Mouse (Mus musculus) right cerebral cortex, adult 18-20 months (tissue): ENCODE results near the gene Degs2.
"Not testable (repeated sequence)": the region's sequence is repeated elsewhere in the genome, so short reads cannot be mapped to it uniquely, and the experiment has no call there.

ENCODE experiments used
- DNase-seq: peaks from one replicate; pipeline ENCODE4 v3.0.0; 2022; ENCODE audit warnings: mixed read lengths

Degs2 gene

GRCm38 (mm10) chr12:108702185-108702584, at the start of gene Degs2:
Gene Degs2 (minus strand): TSS chr12:108702315.
- DNase-seq, result no peak

GRCm38 (mm10) chr12:108751790-108752189, 49.7 kb upstream of the Degs2 start:
- no peak for DNase-seq

DNA sequence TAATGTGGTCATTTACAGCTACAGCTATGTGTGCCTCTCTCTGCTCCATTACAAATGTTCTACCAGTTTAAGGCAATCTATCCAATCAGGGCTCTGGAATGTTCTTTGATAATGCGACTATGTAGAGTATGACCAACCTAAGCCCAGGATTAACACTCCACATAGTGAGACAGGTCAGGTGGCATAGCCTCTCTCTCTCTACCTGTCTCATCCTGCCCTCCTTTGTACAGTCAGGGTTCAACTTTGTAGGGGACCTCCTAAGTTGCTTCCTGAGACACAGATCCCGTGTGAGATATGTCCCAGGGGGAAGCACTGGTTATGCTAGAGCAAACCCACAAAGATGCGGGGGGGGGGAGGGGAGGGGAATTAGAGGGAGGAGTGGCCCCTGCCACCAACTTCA, 48.1 kb upstream of the Degs2 start:
- DNase-seq, result no peak

DNA sequence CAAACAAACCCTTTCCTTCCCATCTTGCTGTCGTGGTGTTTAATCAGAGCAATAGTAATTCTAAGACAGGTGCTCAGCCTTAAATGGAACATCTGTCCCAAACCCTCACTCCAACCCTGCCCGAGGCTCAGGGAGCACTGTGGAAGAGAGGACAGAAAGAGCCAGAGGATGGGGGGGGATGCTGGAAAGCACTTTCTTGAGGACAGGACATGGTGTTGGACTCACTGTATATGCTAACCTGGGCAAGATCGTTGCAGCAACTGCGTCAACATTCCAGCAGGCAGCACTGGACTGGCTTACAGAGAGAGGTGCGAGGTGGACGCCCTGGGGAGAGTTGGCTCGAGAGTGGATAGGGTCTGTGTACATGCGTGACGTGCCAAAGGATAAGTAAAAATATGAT, 47.3 kb upstream of the Degs2 start:
- DNase-seq, result no peak

DNA sequence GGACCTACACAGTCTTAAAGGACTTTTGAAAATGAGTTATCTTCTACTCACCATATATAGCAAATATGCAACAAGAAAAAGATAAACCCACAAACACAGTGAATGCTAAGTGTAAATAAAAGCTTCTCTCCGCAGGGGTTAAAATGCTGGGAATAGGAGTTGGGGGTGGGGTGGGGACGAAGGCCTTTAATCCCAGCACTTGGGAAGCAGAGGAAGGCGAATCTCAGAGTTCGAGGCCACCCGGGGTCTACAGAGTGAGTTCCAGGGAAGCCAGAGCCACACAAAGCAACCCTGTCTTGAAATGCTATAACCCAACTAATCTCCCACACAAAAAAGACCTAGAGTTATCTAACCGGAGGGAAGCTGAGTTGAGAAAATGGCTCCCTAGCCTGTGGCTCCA, 46.9 kb upstream of the Degs2 start:
- DNase-seq, result no peak

DNA sequence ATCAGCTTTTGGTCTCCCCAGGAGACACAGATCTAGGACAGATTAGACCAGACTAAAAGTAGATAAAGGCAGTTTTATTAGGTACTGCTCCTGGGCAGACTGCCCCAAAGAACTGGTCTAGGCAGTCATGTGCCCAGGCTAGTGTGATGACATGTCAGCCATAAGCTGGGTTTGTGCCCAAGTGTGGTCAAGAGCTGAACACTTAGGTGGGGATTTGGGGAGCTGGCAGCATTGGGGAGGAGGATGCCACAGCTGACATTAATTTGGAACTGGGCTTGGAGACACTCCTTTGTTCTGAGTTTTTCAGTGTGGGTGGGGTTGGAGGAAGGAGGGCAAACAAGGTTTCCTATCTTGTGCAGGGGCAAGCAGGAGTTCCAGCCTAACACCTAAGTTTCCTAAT, 43.9 kb upstream of the Degs2 start:
- no peak for DNase-seq

GRCm38 (mm10) chr12:108742241-108742640, 40.1 kb upstream of the Degs2 start:
- DNase-seq, result no peak

- DNase-seq, result no peak
Measured at GRCm38 (mm10) chr12:108741472-108741871, 39.4 kb upstream of the Degs2 start.

GRCm38 (mm10) chr12:108738745-108739144, 36.6 kb upstream of the Degs2 start:
- no peak for DNase-seq

GRCm38 (mm10) chr12:108737838-108738237, 35.7 kb upstream of the Degs2 start:
- no peak for DNase-seq

- no peak for DNase-seq
Measured at GRCm38 (mm10) chr12:108734386-108734785, 32.3 kb upstream of the Degs2 start.

DNA sequence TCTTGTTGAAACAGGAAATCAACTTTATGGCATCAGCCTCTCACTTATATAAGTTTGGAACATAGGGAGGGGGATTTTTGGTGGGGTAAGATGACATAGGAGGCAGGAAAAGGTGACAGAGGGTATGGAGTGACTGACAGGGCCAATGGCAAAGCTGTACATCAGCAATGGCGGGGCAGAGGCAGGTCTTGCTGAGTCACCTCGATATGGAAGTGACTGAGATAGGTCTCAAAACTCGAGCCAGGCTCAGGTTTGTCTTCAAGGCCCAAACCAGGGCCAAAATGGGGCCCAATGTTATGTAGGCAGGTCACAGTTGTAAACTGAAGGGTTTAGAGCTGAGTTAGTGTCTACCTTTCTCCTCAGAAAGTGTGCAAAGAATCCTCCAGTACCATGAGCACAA, 21.7 kb upstream of the Degs2 start:
- no peak for DNase-seq

DNA sequence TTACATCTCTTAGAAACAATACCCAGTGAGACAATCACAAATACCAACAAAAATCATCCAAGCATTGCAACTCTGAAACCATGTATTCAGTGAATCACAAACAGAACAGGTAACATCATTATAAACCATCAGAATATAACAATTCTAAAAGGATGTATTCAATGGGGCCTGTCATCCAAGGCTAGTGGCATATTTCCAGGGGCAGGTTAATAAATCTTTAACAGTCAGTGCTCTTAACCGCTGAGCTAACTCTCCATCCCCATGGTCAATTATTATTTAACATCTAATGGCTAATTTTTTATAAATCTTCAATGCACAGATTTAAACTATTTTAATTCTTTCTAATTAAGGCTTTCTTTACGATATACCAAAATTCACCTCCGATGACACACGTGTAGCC, 20.3 kb upstream of the Degs2 start:
- no peak for DNase-seq

DNA sequence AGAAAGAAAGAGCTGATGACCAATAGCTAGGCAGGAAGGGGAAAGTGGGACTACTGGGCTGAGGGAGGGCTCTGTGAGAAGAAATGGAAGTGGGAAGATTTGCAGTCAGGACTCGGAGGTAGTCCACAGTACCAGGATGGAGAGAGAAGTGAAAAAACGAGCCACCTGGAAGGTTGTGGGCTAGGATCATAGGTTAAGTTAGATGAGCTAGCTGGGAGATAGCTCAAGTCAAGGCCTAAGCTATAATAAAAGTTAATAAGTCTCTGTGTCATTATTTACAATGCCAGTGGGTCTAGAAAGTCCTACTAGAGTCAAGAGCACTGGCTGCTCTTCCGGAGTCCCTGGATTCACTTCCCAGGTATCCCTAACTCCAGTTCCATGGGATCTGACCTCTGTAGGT, 16.4 kb upstream of the Degs2 start:
- DNase-seq, result no peak

DNA sequence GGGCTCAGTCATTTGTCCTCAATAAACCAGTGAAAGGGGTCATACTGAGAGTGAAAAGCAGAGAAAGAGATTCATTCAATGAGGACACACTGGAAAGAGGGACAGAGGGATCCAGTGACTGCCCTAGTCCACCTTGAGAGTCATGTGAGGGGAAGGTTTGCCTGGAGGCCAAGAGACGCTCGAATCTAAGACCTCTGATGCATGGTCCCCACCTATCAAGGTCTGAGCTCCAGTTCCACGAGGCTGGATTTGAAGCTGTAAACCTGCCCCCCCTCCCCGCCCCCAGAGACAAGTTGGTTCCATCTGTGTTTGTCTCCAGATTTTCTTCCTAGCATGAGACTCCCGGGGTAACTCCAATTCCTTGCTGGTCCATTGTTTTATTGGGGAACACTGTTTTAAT, 13.7 kb upstream of the Degs2 start:
- no peak for DNase-seq

DNA sequence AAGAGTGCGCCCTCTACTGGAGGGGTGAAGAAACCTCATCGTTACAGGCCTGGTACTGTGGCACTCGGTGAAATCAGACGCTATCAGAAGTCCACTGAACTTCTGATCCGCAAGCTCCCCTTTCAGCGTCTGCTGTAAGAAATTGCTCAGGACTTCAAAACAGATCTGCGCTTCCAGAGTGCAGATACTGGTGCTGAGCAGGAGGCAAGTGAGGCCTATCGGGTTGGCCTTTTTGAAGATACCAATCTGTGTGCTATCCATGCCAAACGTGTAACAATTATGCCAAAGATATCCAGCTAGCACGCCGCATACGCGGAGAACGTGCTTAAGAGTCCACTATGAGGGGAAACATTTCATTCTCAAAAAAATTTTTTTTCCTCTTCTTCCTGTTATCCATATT, 11.9 kb upstream of the Degs2 start:
- DNase-seq, result not testable (repeated sequence)

GRCm38 (mm10) chr12:108712481-108712880, 10.4 kb upstream of the Degs2 start:
- DNase-seq, result no peak

GRCm38 (mm10) chr12:108710861-108711615, 8.9 kb upstream of the Degs2 start:
- no peak for DNase-seq

- DNase-seq, result no peak
Measured at GRCm38 (mm10) chr12:108709964-108710765, 8.1 kb upstream of the Degs2 start.

GRCm38 (mm10) chr12:108709386-108709785, 7.3 kb upstream of the Degs2 start:
- DNase-seq, result no peak

DNA sequence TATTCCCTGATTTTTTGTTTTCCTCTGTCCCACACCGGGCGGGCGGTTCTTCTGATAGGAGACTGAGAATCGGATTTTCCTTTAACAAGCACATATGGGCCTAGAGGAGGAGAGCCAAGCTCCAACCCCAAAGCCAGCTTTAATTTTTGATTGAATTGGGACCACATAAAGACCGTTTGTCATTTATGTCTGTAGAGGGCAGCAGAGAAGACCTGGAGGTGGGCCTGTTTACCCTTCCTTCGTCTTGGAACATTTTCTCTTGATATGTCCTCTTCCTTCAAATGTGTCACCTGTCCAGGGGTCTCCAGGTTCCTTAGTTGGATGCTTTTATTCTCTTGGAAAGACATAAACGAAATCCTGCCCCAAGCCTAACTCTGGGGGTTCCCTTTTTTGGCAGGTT, 4.0 kb upstream of the Degs2 start:
- DNase-seq, result no peak

GRCm38 (mm10) chr12:108705486-108705885, 3.4 kb upstream of the Degs2 start:
- DNase-seq, result no peak

- no peak for DNase-seq
Measured at GRCm38 (mm10) chr12:108701221-108701620, 894 bp downstream of the Degs2 start.

GRCm38 (mm10) chr12:108700037-108700436, 2.1 kb downstream of the Degs2 start:
- no peak for DNase-seq
